Mouse (Mus musculus): ENCODE measurements around the gene Pter.

Gene Pter

GRCm38 (mm10) chr2:13009261-13009972 is 85.6 kb downstream of the Pter start:
- DNase-seq (ENCODE audit: inconsistent ontology term) = no peak

- DNase-seq (ENCODE audit: inconsistent ontology term) = no peak
Measured at GRCm38 (mm10) chr2:13010030-13010459, 86.2 kb downstream of the Pter start.

- peak; percentile 74 for DNase-seq (ENCODE audit: inconsistent ontology term)
Measured at GRCm38 (mm10) chr2:13010460-13011341, 86.9 kb downstream of the Pter start.

- peak; percentile 53 for DNase-seq (ENCODE audit: inconsistent ontology term)
Measured at GRCm38 (mm10) chr2:13011472-13011871, 87.6 kb downstream of the Pter start, which contains the start of gene C1ql3. Gene C1ql3 (minus strand): TSS chr2:13011806.

- no peak for DNase-seq (ENCODE audit: inconsistent ontology term)
Measured at GRCm38 (mm10) chr2:13011973-13012372, 88.1 kb downstream of the Pter start.

GRCm38 (mm10) chr2:13018382-13018781 is 94.5 kb downstream of the Pter start:
- DNase-seq (ENCODE audit: inconsistent ontology term) = no peak

GRCm38 (mm10) chr2:13018861-13019260 is 95.0 kb downstream of the Pter start:
- no peak for DNase-seq (ENCODE audit: inconsistent ontology term)

- DNase-seq (ENCODE audit: inconsistent ontology term) = peak; percentile 74
Measured at GRCm38 (mm10) chr2:13038772-13039171, 114.9 kb downstream of the Pter start.

GRCm38 (mm10) chr2:13039785-13040184 is 115.9 kb downstream of the Pter start:
- DNase-seq (ENCODE audit: inconsistent ontology term) = no peak

- no peak for DNase-seq (ENCODE audit: inconsistent ontology term)
Measured at GRCm38 (mm10) chr2:13044555-13044954, 120.7 kb downstream of the Pter start.

GRCm38 (mm10) chr2:13048649-13049048 is 124.8 kb downstream of the Pter start:
- DNase-seq (ENCODE audit: inconsistent ontology term) = no peak
